Mouse (Mus musculus): ENCODE measurements around the gene Cabp7. TPM values are rescaled to one million over a fixed set of nuclear protein-coding genes. Genes with fewer than 3 reads are reported as not detected.

Gene Cabp7
- 0.12 and 0.13 TPM in 2 replicates for polyA plus RNA-seq (2015; fragmentation: Nextera tagmentation; extraction: Ambion mirVana)

- Histone ChIP-seq H3K4me2 (replicated peaks; ENCODE audit: low read depth) (peak within 1 kb of the TSS; percentile 86), H3K9ac (ENCODE audit: low read length) (no peak within 1 kb of the TSS), H3K4me1 (replicated peaks; ENCODE audit: control insufficient read depth, insufficient read depth) (peaks cover 5% of the 10 kb centered on the region; the same call in 1 of the 2 replicates), H3K27ac (replicated peaks) (no peak within 1 kb of the TSS), H3K36me3 (ENCODE audit: control insufficient read depth, insufficient read depth, low read length) (no peaks in the 10 kb centered on the region), H3K27me3 (ENCODE audit: control insufficient read depth, insufficient read depth, low read length) (peaks cover 29% of the 10 kb centered on the region; the same call in 1 of the 2 replicates), H3K4me3 (ENCODE audit: low read depth, low read length) (peak within 1 kb of the TSS; percentile 42), H3K9me3 (ENCODE audit: control insufficient read depth, low read length) (no peaks in the 10 kb centered on the region)
- TF ChIP-seq CTCF (IDR thresholded peaks at IDR 0.05; ENCODE audit: low read depth) (no peak), EP300 (optimal IDR thresholded peaks at IDR 0.05) (no peak)
- DNase-seq (ENCODE audit: low spot score), result no peak
- no peak for ATAC-seq (ENCODE audit: low FRiP score, low TSS enrichment)
- WGBS, result 2% methylated on average over 19 of the region's 73 CpGs
Observed at GRCm38 (mm10) chr11:4746733-4747132, at the start of gene Cabp7. Gene Cabp7, minus strand, starts transcription at chr11:4746778.

DNA sequence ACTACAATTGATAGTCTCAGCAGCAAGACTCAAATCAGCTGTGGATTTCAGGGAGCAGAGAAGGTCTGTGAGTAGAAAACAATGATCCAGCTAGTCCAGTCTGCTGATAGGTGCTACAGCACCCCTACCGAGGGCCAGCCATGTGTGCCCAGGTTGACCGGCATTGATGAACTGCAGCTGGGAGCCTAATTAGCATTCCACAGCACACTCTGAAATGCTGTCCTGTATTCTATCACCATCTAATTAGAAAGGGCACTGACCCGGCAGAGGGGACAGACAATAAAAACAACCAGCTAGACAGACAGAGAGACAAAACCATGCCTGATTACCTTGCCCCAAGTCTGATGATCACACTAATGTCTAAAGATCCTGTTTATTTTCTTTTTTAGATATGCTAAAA lies 46.4 kb upstream of the Cabp7 start:
- ATAC-seq (ENCODE audit: low FRiP score, low TSS enrichment) (no peak), DNase-seq (ENCODE audit: low spot score) (no peak)
- H3K4me2 ChIP-seq (replicated peaks; ENCODE audit: low read depth), result no peak overlapping the region
- H3K27ac ChIP-seq (replicated peaks), result no peak overlapping the region
- WGBS, result 45% methylated on average over 3 of the region's 3 CpGs
- peaks cover 20% of the 10 kb centered on the region for H3K36me3 ChIP-seq (ENCODE audit: control insufficient read depth, insufficient read depth, low read length)
- no peaks in the 10 kb centered on the region for H3K9me3 ChIP-seq (ENCODE audit: control insufficient read depth, low read length)
- H3K4me3 ChIP-seq (ENCODE audit: low read depth, low read length), result no peak overlapping the region
- H3K4me1 ChIP-seq (replicated peaks; ENCODE audit: control insufficient read depth, insufficient read depth), result no peaks in the 10 kb centered on the region
- no peak for TF ChIP-seq CTCF (IDR thresholded peaks at IDR 0.05; ENCODE audit: low read depth)
- no peak for TF ChIP-seq EP300 (optimal IDR thresholded peaks at IDR 0.05)
- no peak overlapping the region for H3K9ac ChIP-seq (ENCODE audit: low read length)
- no peaks in the 10 kb centered on the region for H3K27me3 ChIP-seq (ENCODE audit: control insufficient read depth, insufficient read depth, low read length)

GRCm38 (mm10) chr11:4791549-4791948 lies 45.0 kb upstream of the Cabp7 start:
- H3K36me3 ChIP-seq (ENCODE audit: control insufficient read depth, insufficient read depth, low read length), result peaks cover 29% of the 10 kb centered on the region

GRCm38 (mm10) chr11:4789691-4790090 lies 43.1 kb upstream of the Cabp7 start:
- no peaks in the 10 kb centered on the region for H3K4me1 ChIP-seq (replicated peaks; ENCODE audit: control insufficient read depth, insufficient read depth)

More at GRCm38 (mm10) chr11:4791549-4791948, 45.0 kb upstream of the Cabp7 start:
- Histone ChIP-seq H3K9ac (ENCODE audit: low read length) (no peak overlapping the region), H3K9me3 (ENCODE audit: control insufficient read depth, low read length) (no peaks in the 10 kb centered on the region), H3K4me3 (ENCODE audit: low read depth, low read length) (no peak overlapping the region), H3K4me2 (replicated peaks; ENCODE audit: low read depth) (no peak overlapping the region), H3K27me3 (ENCODE audit: control insufficient read depth, insufficient read depth, low read length) (no peaks in the 10 kb centered on the region), H3K4me1 (replicated peaks; ENCODE audit: control insufficient read depth, insufficient read depth) (no peaks in the 10 kb centered on the region), H3K27ac (replicated peaks) (no peak overlapping the region)
- no peak for DNase-seq (ENCODE audit: low spot score)
- WGBS, result 88% methylated on average over 6 of the region's 6 CpGs
- TF ChIP-seq EP300 (optimal IDR thresholded peaks at IDR 0.05) (no peak), CTCF (IDR thresholded peaks at IDR 0.05; ENCODE audit: low read depth) (no peak)
- ATAC-seq (ENCODE audit: low FRiP score, low TSS enrichment), result no peak

DNA sequence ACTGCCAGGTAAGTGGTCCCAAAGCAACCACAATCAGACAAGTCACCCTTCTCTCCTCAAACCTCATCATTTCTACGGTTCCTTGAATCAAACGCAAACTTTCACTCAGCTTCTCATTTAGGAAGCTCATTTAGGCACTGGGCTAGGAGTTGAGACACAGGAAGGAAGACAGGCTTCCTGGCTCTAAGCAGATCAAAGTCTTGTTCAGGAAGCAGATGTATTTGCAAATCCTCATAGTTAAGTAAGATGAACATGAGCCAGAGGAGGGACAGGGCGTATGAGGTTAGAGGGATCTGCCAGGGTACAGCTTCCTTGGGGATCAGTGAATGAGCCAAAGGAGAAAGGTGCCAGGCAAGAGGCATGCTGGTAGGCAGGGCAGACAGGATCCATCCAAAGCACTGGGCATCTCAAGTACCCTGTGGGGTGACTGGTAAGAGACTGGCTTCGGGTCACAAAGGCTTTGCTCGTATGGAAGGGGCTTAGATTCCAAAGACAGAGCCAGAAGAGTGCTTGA lies 38.1 kb upstream of the Cabp7 start:
- H3K4me1 ChIP-seq (replicated peaks; ENCODE audit: control insufficient read depth, insufficient read depth), result no peaks in the 10 kb centered on the region
- no peaks in the 10 kb centered on the region for H3K27me3 ChIP-seq (ENCODE audit: control insufficient read depth, insufficient read depth, low read length)
- ATAC-seq (ENCODE audit: low FRiP score, low TSS enrichment) (no peak), DNase-seq (ENCODE audit: low spot score) (no peak)
- no peak overlapping the region for H3K9ac ChIP-seq (ENCODE audit: low read length)
- no peak for TF ChIP-seq CTCF (IDR thresholded peaks at IDR 0.05; ENCODE audit: low read depth)
- TF ChIP-seq EP300 (optimal IDR thresholded peaks at IDR 0.05), result no peak
- H3K9me3 ChIP-seq (ENCODE audit: control insufficient read depth, low read length), result no peaks in the 10 kb centered on the region
- no peak overlapping the region for H3K4me2 ChIP-seq (replicated peaks; ENCODE audit: low read depth)
- 78% methylated on average over 5 of the region's 5 CpGs for WGBS
- peaks cover 30% of the 10 kb centered on the region for H3K36me3 ChIP-seq (ENCODE audit: control insufficient read depth, insufficient read depth, low read length)
- H3K4me3 ChIP-seq (ENCODE audit: low read depth, low read length), result no peak overlapping the region
- H3K27ac ChIP-seq (replicated peaks), result no peak overlapping the region

More at GRCm38 (mm10) chr11:4789691-4790090, 43.1 kb upstream of the Cabp7 start:
- ATAC-seq (ENCODE audit: low FRiP score, low TSS enrichment) (no peak), DNase-seq (ENCODE audit: low spot score) (no peak)
- Histone ChIP-seq H3K27ac (replicated peaks) (no peak overlapping the region), H3K27me3 (ENCODE audit: control insufficient read depth, insufficient read depth, low read length) (no peaks in the 10 kb centered on the region), H3K36me3 (ENCODE audit: control insufficient read depth, insufficient read depth, low read length) (peaks cover 38% of the 10 kb centered on the region), H3K9me3 (ENCODE audit: control insufficient read depth, low read length) (no peaks in the 10 kb centered on the region), H3K9ac (ENCODE audit: low read length) (no peak overlapping the region), H3K4me3 (ENCODE audit: low read depth, low read length) (no peak overlapping the region), H3K4me2 (replicated peaks; ENCODE audit: low read depth) (no peak overlapping the region)
- 89% methylated on average over 5 of the region's 5 CpGs for WGBS
- TF ChIP-seq CTCF (IDR thresholded peaks at IDR 0.05; ENCODE audit: low read depth) (no peak), EP300 (optimal IDR thresholded peaks at IDR 0.05) (no peak)

DNA sequence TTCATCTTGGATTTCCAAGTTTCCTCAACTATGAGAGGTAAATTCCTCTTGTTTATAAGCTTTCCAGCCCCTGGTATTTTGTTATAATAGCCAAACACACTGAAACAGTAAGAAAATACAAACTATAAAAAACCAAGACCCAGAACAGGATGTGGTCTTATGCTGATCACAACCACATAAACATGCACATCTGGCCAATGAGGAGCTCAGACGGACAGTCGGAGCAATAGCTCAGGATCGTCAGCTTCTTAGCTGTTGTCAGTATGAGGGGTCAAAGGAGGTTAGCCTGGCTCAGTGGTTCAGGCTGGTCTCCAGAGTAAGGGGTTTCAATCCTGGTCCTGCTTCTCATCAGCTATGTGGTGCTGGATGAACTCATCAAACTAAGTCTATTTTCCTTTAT lies 36.5 kb upstream of the Cabp7 start:
- no peak for TF ChIP-seq CTCF (IDR thresholded peaks at IDR 0.05; ENCODE audit: low read depth)
- TF ChIP-seq EP300 (optimal IDR thresholded peaks at IDR 0.05), result no peak
- Histone ChIP-seq H3K9ac (ENCODE audit: low read length) (no peak overlapping the region), H3K4me1 (replicated peaks; ENCODE audit: control insufficient read depth, insufficient read depth) (no peaks in the 10 kb centered on the region), H3K36me3 (ENCODE audit: control insufficient read depth, insufficient read depth, low read length) (peaks cover 25% of the 10 kb centered on the region), H3K9me3 (ENCODE audit: control insufficient read depth, low read length) (no peaks in the 10 kb centered on the region), H3K27me3 (ENCODE audit: control insufficient read depth, insufficient read depth, low read length) (no peaks in the 10 kb centered on the region), H3K4me2 (replicated peaks; ENCODE audit: low read depth) (no peak overlapping the region), H3K4me3 (ENCODE audit: low read depth, low read length) (no peak overlapping the region), H3K27ac (replicated peaks) (no peak overlapping the region)
- WGBS, result 83% methylated on average over 3 of the region's 3 CpGs
- DNase-seq (ENCODE audit: low spot score) (no peak), ATAC-seq (ENCODE audit: low FRiP score, low TSS enrichment) (no peak)
